Mouse (Mus musculus) heart, embryonic 11.5 days (tissue): Measurements from ENCODE around the gene Mms22l. TPM values are rescaled to one million over a fixed set of nuclear protein-coding genes. Genes with fewer than 3 reads are reported as not detected.
"Not testable (repeated sequence)": the region's sequence is repeated elsewhere in the genome, so short reads cannot be mapped to it uniquely, and the experiment has no call there.

ENCODE experiments used
- ATAC-seq: fragments of 200-750 bp; cut with Nextera tagmentation; replicated peaks from 2 replicates; pipeline ENCODE4 v1.8.0; 2017; ENCODE audit warnings: moderate library complexity; ENCODE audit not compliant: insufficient number of reproducible peaks, low FRiP score, low TSS enrichment
- H3K27ac ChIP-seq: fragments of 300-500 bp; sonication (generic); 2 replicates; pipeline ENCODE4 v1.5.1; 2014; ENCODE audit warnings: mild to moderate bottlenecking, low read depth, low read length
- H3K27me3 ChIP-seq: fragments of 300-500 bp; sonication (generic); 2 replicates; pipeline ENCODE4 v1.6.1; 2014; ENCODE audit warnings: mild to moderate bottlenecking, low read length, mixed read lengths; ENCODE audit not compliant: control insufficient read depth, insufficient read depth
- H3K36me3 ChIP-seq: fragments of 300-500 bp; sonication (generic); 2 replicates; pipeline ENCODE4 v1.6.1; 2014; ENCODE audit warnings: mild to moderate bottlenecking, low read length, moderate library complexity, mixed read lengths; ENCODE audit not compliant: control insufficient read depth, insufficient read depth
- H3K4me1 ChIP-seq: fragments of 300-500 bp; sonication (generic); 2 replicates; pipeline ENCODE4 v1.6.1; 2014; ENCODE audit warnings: low read length; ENCODE audit not compliant: control insufficient read depth, insufficient read depth
- H3K4me2 ChIP-seq: fragments of 300-500 bp; sonication (generic); 2 replicates; pipeline ENCODE4 v1.6.1; 2014; ENCODE audit warnings: mild to moderate bottlenecking, moderate library complexity
- H3K4me3 ChIP-seq: fragments of 300-500 bp; sonication (generic); 2 replicates; pipeline ENCODE4 v1.5.1; 2014; ENCODE audit warnings: low read depth, low read length
- H3K9ac ChIP-seq: fragments of 300-500 bp; sonication (generic); 2 replicates; pipeline ENCODE4 v1.6.1; 2014; ENCODE audit warnings: mild to moderate bottlenecking, low read depth, low read length, moderate library complexity
- H3K9me3 ChIP-seq: fragments of 300-500 bp; sonication (generic); replicated peaks from 2 replicates; pipeline ENCODE4 v1.6.1; 2016; ENCODE audit warnings: low read length; ENCODE audit not compliant: control insufficient read depth
- WGBS: fragments of 180-500 bp; shearing (Covaris S2); extraction: QIAGEN DNeasy Blood & Tissue Kit; methylation state at CpG from one replicate; pipeline ENCODE4 v1.1.7; 2014; ENCODE audit not compliant: insufficient replicate concordance; 5-methylcytosine and 5-hydroxymethylcytosine counted together
- polyA plus RNA-seq: library from polyadenylated mRNA; unstranded; fragments of >200 nt; fragmentation: Nextera tagmentation; extraction: Ambion mirVana; gene quantifications from 2 replicates; pipeline ENCODE4 v1.2.1, GENCODE M21; 2014

Mms22l gene
- polyA plus RNA-seq: 25.7 and 29.8 TPM in 2 replicates

GRCm38 (mm10) chr4:24496116-24496952 is at the start of gene Mms22l:
Gene Mms22l, plus strand, starts transcription at chr4:24496451.
- Histone ChIP-seq H3K27ac (peak within 1 kb of the TSS; percentile 90), H3K27me3 (no peaks in the 10 kb centered on the region), H3K9ac (peak within 1 kb of the TSS; percentile 90), H3K36me3 (no peaks in the 10 kb centered on the region; the same call in 1 of the 2 replicates), H3K4me1 (0 out of 2 replicates have a peak, but pooled peaks cover 3% of the 10 kb centered on the region), H3K4me3 (peak within 1 kb of the TSS; percentile 91), H3K4me2 (peak within 1 kb of the TSS; percentile 80), H3K9me3 (no peaks in the 10 kb centered on the region)
- under 1% methylated on average over 78 of the region's 83 CpGs for WGBS
- peak; percentile 98 for ATAC-seq

- H3K27ac ChIP-seq, H3K4me2 ChIP-seq, ATAC-seq, H3K4me1 ChIP-seq, H3K27me3 ChIP-seq, H3K36me3 ChIP-seq, H3K9me3 ChIP-seq, H3K9ac ChIP-seq, H3K4me3 ChIP-seq: not testable (repeated sequence)
- 84% methylated on average over 4 of the region's 4 CpGs for WGBS
These were observed 12.2 kb upstream of the Mms22l start for GRCm38 (mm10) chr4:24484046-24484445.

- H3K4me1 ChIP-seq: 0 out of 2 replicates have a peak, but pooled peaks cover 3% of the 10 kb centered on the region
- no peaks in the 10 kb centered on the region for H3K27me3 ChIP-seq
- ATAC-seq: no peak
- H3K4me3 ChIP-seq: peak overlapping the region; percentile 91
- H3K4me2 ChIP-seq: peak overlapping the region; percentile 80
- H3K9me3 ChIP-seq: no peaks in the 10 kb centered on the region
- peak overlapping the region; percentile 90 for H3K9ac ChIP-seq
- H3K27ac ChIP-seq: peak overlapping the region; percentile 90
- WGBS: 1% methylated on average over 7 of the region's 7 CpGs
- no peaks in the 10 kb centered on the region; the same call in 1 of the 2 replicates for H3K36me3 ChIP-seq
These were observed 685 bp downstream of the Mms22l start for GRCm38 (mm10) chr4:24496953-24497319.

GRCm38 (mm10) chr4:24509195-24509594 is 12.9 kb downstream of the Mms22l start:
- Histone ChIP-seq H3K4me3 (no peak overlapping the region), H3K27ac (no peak overlapping the region), H3K4me1 (no peaks in the 10 kb centered on the region), H3K36me3 (no peaks in the 10 kb centered on the region; the same call in 1 of the 2 replicates), H3K9ac (no peak overlapping the region), H3K27me3 (no peaks in the 10 kb centered on the region), H3K4me2 (no peak overlapping the region), H3K9me3 (no peaks in the 10 kb centered on the region)
- WGBS: 70% methylated on average over 3 of the region's 3 CpGs
- ATAC-seq: no peak

GRCm38 (mm10) chr4:24536989-24537388 is 40.7 kb downstream of the Mms22l start:
- H3K4me1 ChIP-seq: no peaks in the 10 kb centered on the region
- H3K27ac ChIP-seq: no peak overlapping the region
- H3K36me3 ChIP-seq: no peaks in the 10 kb centered on the region
- 79% methylated on average over 4 of the region's 4 CpGs for WGBS
- H3K9me3 ChIP-seq: no peaks in the 10 kb centered on the region
- no peak overlapping the region for H3K9ac ChIP-seq
- no peak overlapping the region for H3K4me2 ChIP-seq
- no peaks in the 10 kb centered on the region for H3K27me3 ChIP-seq
- H3K4me3 ChIP-seq: no peak overlapping the region
- ATAC-seq: no peak

- ATAC-seq: no peak
These were observed 47.2 kb downstream of the Mms22l start for GRCm38 (mm10) chr4:24543421-24543820.

GRCm38 (mm10) chr4:24544677-24545151 is 48.5 kb downstream of the Mms22l start:
- Histone ChIP-seq H3K9me3 (no peaks in the 10 kb centered on the region), H3K4me1 (no peaks in the 10 kb centered on the region), H3K36me3 (no peaks in the 10 kb centered on the region), H3K27ac (no peak overlapping the region), H3K4me2 (no peak overlapping the region), H3K4me3 (no peak overlapping the region), H3K27me3 (no peaks in the 10 kb centered on the region), H3K9ac (no peak overlapping the region)
- WGBS: 75% methylated on average over 5 of the region's 5 CpGs
- no peak for ATAC-seq

More at GRCm38 (mm10) chr4:24543421-24543820, 47.2 kb downstream of the Mms22l start:
- H3K27ac ChIP-seq: no peak overlapping the region
- H3K4me3 ChIP-seq: no peak overlapping the region
- H3K9ac ChIP-seq: no peak overlapping the region
- WGBS: 86% methylated on average over 3 of the region's 3 CpGs
- H3K4me2 ChIP-seq: no peak overlapping the region
- H3K4me1 ChIP-seq: no peaks in the 10 kb centered on the region
- no peaks in the 10 kb centered on the region for H3K27me3 ChIP-seq
- H3K36me3 ChIP-seq: no peaks in the 10 kb centered on the region
- H3K9me3 ChIP-seq: no peaks in the 10 kb centered on the region

- 39% methylated on average over 6 of the region's 6 CpGs for WGBS
- Histone ChIP-seq H3K36me3 (no peaks in the 10 kb centered on the region), H3K4me3 (no peak overlapping the region), H3K27ac (no peak overlapping the region), H3K9ac (no peak overlapping the region), H3K27me3 (no peaks in the 10 kb centered on the region), H3K4me1 (no peaks in the 10 kb centered on the region; the same call in 1 of the 2 replicates), H3K9me3 (no peaks in the 10 kb centered on the region), H3K4me2 (no peak overlapping the region)
- no peak for ATAC-seq
These were observed 60.0 kb downstream of the Mms22l start for GRCm38 (mm10) chr4:24556116-24556820.
